12 mouse cellular contexts compared by ENCODE assay signal in genomic region chrX:160601053-160601452, GRCm38 (mm10).
DNase-seq lines count a peak whose midpoint lies in the region; ATAC-seq and TF ChIP-seq lines count a peak whose summit lies in the region.
"Had no signal": no experiment of that assay in that cellular context is flagged by ENCODE, and none has a peak within 500 bp of the region (broad histone marks: within the 10 kb centered on the region; RNA-seq: fewer than 3 reads in every experiment).

No protein-coding gene starts in this region.

- no peak overlapping the region for H3K27ac ChIP-seq in kidney, embryonic 14.5 days (ENCODE audit: low read depth, low read length)
- no peak overlapping the region for H3K27ac ChIP-seq in MEL (ENCODE audit: control insufficient read depth, low read depth, low read length)
- no peak overlapping the region for H3K27ac ChIP-seq in midbrain, embryonic 13.5 days
- H3K27ac ChIP-seq: stomach, embryonic 15.5 days had no signal

- no peak; a peak in 1 of 4 replicates for TF ChIP-seq POLR2A in MEL (IDR thresholded peaks at IDR 0.05; ENCODE audit: control insufficient read depth in 1 of 2, insufficient read depth in 1 of 2, low read depth in 1 of 2, low read length in 2 of 2, poor library complexity in 1 of 2)

- no peaks in the 10 kb centered on the region for H3K9me3 ChIP-seq in kidney, embryonic 14.5 days (ENCODE audit: control insufficient read depth, low read length)
- no peaks in the 10 kb centered on the region for H3K9me3 ChIP-seq in MEL (replicated peaks; ENCODE audit: insufficient read depth, low read length)
- no peaks in the 10 kb centered on the region for H3K9me3 ChIP-seq in midbrain, embryonic 13.5 days
- H3K9me3 ChIP-seq: stomach, embryonic 15.5 days had no signal

- 33% methylated on average over 3 of the region's 3 CpGs for WGBS in kidney, embryonic 14.5 days
- 62% methylated on average over 3 of the region's 3 CpGs for WGBS in midbrain, embryonic 13.5 days

- peak; percentile 16 for DNase-seq in kidney, adult 11 months
- DNase-seq in MEL (ENCODE audit: low read depth, low spot score): peak; percentile 50
- DNase-seq in adrenal gland, postnatal 25 days: peak; percentile 37
- peak; percentile 60 for DNase-seq in kidney, postnatal 10 days
- DNase-seq in urinary bladder, postnatal 25 days (ENCODE audit: low spot score): no peak
- DNase-seq in thymus, postnatal 0 days (ENCODE audit: low spot score): no peak
- DNase-seq: right cerebral cortex, postnatal 25 days had no signal

- H3K4me1 ChIP-seq in kidney, embryonic 14.5 days (ENCODE audit: control insufficient read depth, insufficient read depth, low read length): 0 out of 2 replicates have a peak, but pooled peaks cover 11% of the 10 kb centered on the region
- no peaks in the 10 kb centered on the region for H3K4me1 ChIP-seq in MEL (ENCODE audit: control insufficient read depth in 1 of 2, insufficient read depth in 2 of 2, low read length in 2 of 2)
- peaks cover 19% of the 10 kb centered on the region for H3K4me1 ChIP-seq in midbrain, embryonic 13.5 days (replicated peaks)
- H3K4me1 ChIP-seq: stomach, embryonic 15.5 days had no signal

- H3K36me3 ChIP-seq in kidney, embryonic 14.5 days (ENCODE audit: control insufficient read depth, insufficient read depth, low read length): no peaks in the 10 kb centered on the region
- H3K36me3 ChIP-seq in MEL (ENCODE audit: control insufficient read depth in 1 of 2, insufficient read depth in 2 of 2, low read length in 2 of 2): no peaks in the 10 kb centered on the region
- no peaks in the 10 kb centered on the region for H3K36me3 ChIP-seq in midbrain, embryonic 13.5 days
- H3K36me3 ChIP-seq: stomach, embryonic 15.5 days had no signal

- TF ChIP-seq EP300 in MEL (IDR thresholded peaks at IDR 0.05; ENCODE audit: low read depth in 1 of 2, low read length in 2 of 2): no peak

- H3K27me3 ChIP-seq in kidney, embryonic 14.5 days (ENCODE audit: control insufficient read depth, insufficient read depth, low read length): no peaks in the 10 kb centered on the region
- H3K27me3 ChIP-seq in MEL (ENCODE audit: control insufficient read depth in 1 of 2, insufficient read depth in 2 of 2, low read length in 2 of 2): no peaks in the 10 kb centered on the region
- H3K27me3 ChIP-seq in midbrain, embryonic 13.5 days: peaks cover 52% of the 10 kb centered on the region; the same call in 1 of the 2 replicates
- H3K27me3 ChIP-seq: stomach, embryonic 15.5 days had no signal

- TF ChIP-seq CTCF in MEL (IDR thresholded peaks at IDR 0.05 in 2 of 3, conservative IDR thresholded peaks at IDR 0.05 in 1 of 3; ENCODE audit: control insufficient read depth in 1 of 3, insufficient read depth in 1 of 3, low read depth in 2 of 3, low read length in 3 of 3, poor library complexity in 1 of 3, severe bottlenecking in 1 of 3): no peak

- H3K79me2 ChIP-seq in MEL (ENCODE audit: control insufficient read depth, insufficient read depth, low read length, poor library complexity): no peaks in the 10 kb centered on the region

- H3K4me3 ChIP-seq in kidney, embryonic 14.5 days (ENCODE audit: low read length): no peak overlapping the region
- H3K4me3 ChIP-seq in MEL (ENCODE audit: control insufficient read depth in 1 of 2, insufficient read depth in 1 of 2, low read depth in 2 of 2, low read length in 2 of 2): no peak overlapping the region
- no peak overlapping the region for H3K4me3 ChIP-seq in midbrain, embryonic 13.5 days (replicated peaks)
- H3K4me3 ChIP-seq: myocyte; stomach, embryonic 15.5 days had no signal

- TF ChIP-seq RAD21 in MEL (IDR thresholded peaks at IDR 0.05; ENCODE audit: low read depth, low read length): no peak

- ATAC-seq in kidney, embryonic 14.5 days (ENCODE audit: low FRiP score, low TSS enrichment): no peak
- no peak for ATAC-seq in midbrain, embryonic 13.5 days
- ATAC-seq: intestine, postnatal 0 days had no signal

- no peak overlapping the region for H3K4me2 ChIP-seq in kidney, embryonic 14.5 days (replicated peaks; ENCODE audit: low read depth, low read length)
- no peak overlapping the region for H3K4me2 ChIP-seq in midbrain, embryonic 13.5 days (replicated peaks)
- H3K4me2 ChIP-seq: stomach, embryonic 15.5 days had no signal

- no peak overlapping the region for H3K9ac ChIP-seq in kidney, embryonic 14.5 days (ENCODE audit: low read depth, low read length)
- no peak overlapping the region for H3K9ac ChIP-seq in MEL (ENCODE audit: control insufficient read depth, low read depth, low read length, poor library complexity, severe bottlenecking)
- H3K9ac ChIP-seq in midbrain, embryonic 13.5 days (replicated peaks): no peak overlapping the region
- H3K9ac ChIP-seq: stomach, embryonic 15.5 days had no signal

TF ChIP-seq in MEL, 35 proteins besides CTCF, POLR2A, EP300 and RAD21:
- TF ChIP-seq NRF1 (IDR thresholded peaks at IDR 0.05; ENCODE audit: insufficient read depth, low read depth, low read length, poor library complexity, severe bottlenecking) (no peak), MEF2A (IDR thresholded peaks at IDR 0.05; ENCODE audit: extremely low read depth, insufficient replicate concordance, low read depth, low read length, poor library complexity, severe bottlenecking) (no peak), CHD1 (IDR thresholded peaks at IDR 0.05; ENCODE audit: low read depth, low read length) (no peak), USF1 (IDR thresholded peaks at IDR 0.05; ENCODE audit: low read depth, low read length) (no peak), SIN3A (IDR thresholded peaks at IDR 0.05; ENCODE audit: low read length) (no peak), ZC3H11A (IDR thresholded peaks at IDR 0.05; ENCODE audit: low read depth, low read length) (no peak), ETS1 (IDR thresholded peaks at IDR 0.05; ENCODE audit: low read depth, low read length) (no peak), MAFK (IDR thresholded peaks at IDR 0.05; ENCODE audit: borderline replicate concordance, low read depth, low read length) (no peak)

Comparison
In these comparisons a context has a peak if more than half of its experiments do, and no peak if none do; other contexts are left out.
1. DNase-seq: peak in kidney, adult 11 months (single experiment), MEL (single experiment), adrenal gland, postnatal 25 days (single experiment) and kidney, postnatal 10 days (single experiment); none in urinary bladder, postnatal 25 days (single experiment) and thymus, postnatal 0 days (single experiment).